Mouse (Mus musculus) embryonic facial prominence, embryonic 12.5 days (tissue): ENCODE data around the gene Akap6. TPM values are rescaled to one million over a fixed set of nuclear protein-coding genes. Genes with fewer than 3 reads are reported as not detected.
A peak's percentile ranks its signal among the peaks of the same experiment; 100 is the strongest.

ENCODE experiments used
- ATAC-seq: fragments of 200-750 bp; cut with Nextera tagmentation; 2 replicates; pipeline ENCODE4 v1.8.0; 2017; ENCODE audit not compliant: insufficient number of reproducible peaks, insufficient read depth, low FRiP score, low TSS enrichment
- H3K27ac ChIP-seq: fragments of 300-500 bp; sonication (generic); 2 replicates; pipeline ENCODE4 v1.5.1; 2016; ENCODE audit warnings: mild to moderate bottlenecking
- H3K27me3 ChIP-seq: fragments of 300-500 bp; sonication (generic); 2 replicates; pipeline ENCODE4 v1.6.1; 2016; ENCODE audit warnings: mild to moderate bottlenecking, moderate library complexity
- H3K36me3 ChIP-seq: fragments of 300-500 bp; sonication (generic); 2 replicates; pipeline ENCODE4 v1.6.1; 2016; ENCODE audit warnings: mild to moderate bottlenecking
- H3K4me1 ChIP-seq: fragments of 300-500 bp; sonication (generic); 2 replicates; pipeline ENCODE4 v1.6.1; 2016
- H3K4me2 ChIP-seq: fragments of 300-500 bp; sonication (generic); replicated peaks from 2 replicates; pipeline ENCODE4 v1.6.1; 2016; ENCODE audit warnings: mild to moderate bottlenecking, moderate library complexity
- H3K4me3 ChIP-seq: fragments of 300-500 bp; sonication (generic); 2 replicates; pipeline ENCODE4 v1.5.1; 2016; ENCODE audit warnings: mild to moderate bottlenecking
- H3K9ac ChIP-seq: fragments of 300-500 bp; sonication (generic); 2 replicates; pipeline ENCODE4 v1.6.1; 2016; ENCODE audit warnings: mild to moderate bottlenecking, moderate library complexity
- H3K9me3 ChIP-seq: fragments of 300-500 bp; sonication (generic); 2 replicates; pipeline ENCODE4 v1.6.1; 2016; ENCODE audit warnings: mild to moderate bottlenecking, moderate library complexity
- WGBS: fragments of 180-500 bp; shearing (Covaris S2); methylation state at CpG from one replicate; pipeline ENCODE4 v1.1.7; 2016; 5-methylcytosine and 5-hydroxymethylcytosine counted together
- polyA plus RNA-seq: library from polyadenylated mRNA; unstranded; fragments of >200 nt; fragmentation: Nextera tagmentation; extraction: Ambion mirVana; gene quantifications from 2 replicates; pipeline ENCODE4 v1.2.1, GENCODE M21; 2016

Akap6 gene
- polyA plus RNA-seq, 1 experiment from 2014 or later: 3.5 TPM

DNA sequence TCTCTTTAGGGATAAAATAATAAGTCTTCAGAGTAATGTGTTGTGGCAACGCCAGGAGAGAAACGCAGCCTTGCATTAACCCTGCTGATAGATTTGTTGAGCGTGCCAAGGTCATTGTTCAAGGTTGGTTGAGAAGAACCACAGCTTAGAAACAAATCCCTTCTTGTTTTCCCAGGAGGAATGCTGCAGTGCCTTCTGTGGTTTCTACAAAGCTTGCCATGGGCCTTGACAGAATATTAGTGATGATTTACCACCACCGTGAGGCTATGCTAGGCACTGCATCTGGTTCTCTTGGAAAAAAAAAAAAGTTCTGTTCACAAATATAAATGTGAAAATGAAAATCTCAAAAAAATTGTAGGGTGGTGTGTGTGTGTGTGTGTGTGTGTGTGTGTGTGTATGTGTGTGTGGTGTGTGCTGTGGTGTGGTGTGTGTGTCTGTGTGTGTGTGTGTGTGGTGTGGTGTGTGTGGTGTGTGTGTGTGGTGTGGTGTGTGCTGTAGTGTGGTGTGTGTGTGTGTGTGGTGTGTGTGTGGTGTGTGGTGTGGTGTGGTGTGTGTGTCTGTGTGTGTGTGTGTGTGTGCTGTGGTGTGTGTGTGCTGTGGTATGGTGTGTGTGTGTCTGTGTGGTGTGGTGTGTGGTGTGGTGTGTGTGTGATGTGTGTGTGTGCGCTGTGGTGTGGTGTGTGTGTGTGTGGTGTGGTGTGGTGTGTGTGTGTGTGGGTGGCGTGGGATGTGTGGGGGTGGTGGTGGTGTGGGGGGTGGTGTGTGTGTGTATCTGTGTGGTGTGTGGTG lies 196.7 kb downstream of the Akap6 start:
- no peaks in the 10 kb centered on the region for H3K27me3 ChIP-seq
- no peak overlapping the region for H3K27ac ChIP-seq
- H3K4me3 ChIP-seq: no peak overlapping the region
- WGBS: 33% methylated on average over 5 of the region's 6 CpGs
- no peak overlapping the region for H3K9ac ChIP-seq
- no peak overlapping the region for H3K4me2 ChIP-seq
- no peaks in the 10 kb centered on the region for H3K9me3 ChIP-seq
- 0 out of 2 replicates have a peak, but pooled peaks have one; percentile 59 for ATAC-seq
- peaks cover 4% of the 10 kb centered on the region; the same call in 1 of the 2 replicates for H3K4me1 ChIP-seq
- no peaks in the 10 kb centered on the region for H3K36me3 ChIP-seq

DNA sequence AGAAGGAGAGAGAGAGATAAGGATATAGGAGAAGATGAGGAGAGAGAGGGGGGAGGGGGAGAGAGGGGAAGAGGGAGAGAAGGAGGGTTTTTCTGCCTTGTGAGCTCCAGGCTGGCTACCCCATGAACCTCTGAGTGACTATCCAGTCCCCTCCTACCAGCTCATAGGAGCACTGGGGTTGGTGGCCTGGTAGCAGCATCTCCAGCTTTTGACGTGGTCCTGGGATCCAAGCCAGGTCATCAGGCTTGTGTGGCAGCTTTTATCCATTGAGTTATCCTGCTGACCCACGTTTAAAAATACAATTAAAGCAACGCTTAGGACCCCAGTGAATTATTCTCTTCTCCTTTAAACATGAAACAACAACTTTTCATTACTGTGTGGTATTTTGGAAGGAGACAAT lies 197.6 kb downstream of the Akap6 start:
- Histone ChIP-seq H3K4me3 (no peak overlapping the region), H3K4me1 (peaks cover 4% of the 10 kb centered on the region; the same call in 1 of the 2 replicates), H3K27me3 (no peaks in the 10 kb centered on the region), H3K27ac (no peak overlapping the region), H3K36me3 (no peaks in the 10 kb centered on the region), H3K9me3 (no peaks in the 10 kb centered on the region), H3K9ac (no peak overlapping the region), H3K4me2 (no peak overlapping the region)
- 66% methylated on average over 3 of the region's 3 CpGs for WGBS
- no peak for ATAC-seq

DNA sequence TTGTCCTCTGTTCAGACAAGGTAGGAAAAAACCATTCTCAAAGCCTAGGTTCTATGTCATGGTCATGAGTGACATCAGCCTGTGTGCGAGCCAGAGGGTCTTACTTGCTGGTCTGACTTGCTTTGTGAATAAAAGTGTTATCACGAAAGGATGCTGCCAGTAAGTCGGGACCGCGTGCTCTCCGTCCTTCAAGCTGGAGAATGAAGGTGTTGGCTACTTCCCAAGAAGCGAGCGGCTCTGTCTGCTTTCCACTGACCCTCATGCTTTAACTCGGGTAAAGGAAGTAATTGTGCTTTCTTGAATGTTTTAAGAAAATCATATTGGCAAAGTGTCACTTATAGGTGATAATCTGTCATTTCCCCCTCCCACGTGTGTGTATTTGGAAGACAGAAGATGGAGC lies 198.9 kb downstream of the Akap6 start:
- H3K4me3 ChIP-seq: no peak overlapping the region
- H3K4me1 ChIP-seq: peaks cover 4% of the 10 kb centered on the region; the same call in 1 of the 2 replicates
- WGBS: 86% methylated on average over 10 of the region's 10 CpGs
- no peak overlapping the region for H3K9ac ChIP-seq
- ATAC-seq: no peak
- H3K9me3 ChIP-seq: no peaks in the 10 kb centered on the region
- no peak overlapping the region for H3K4me2 ChIP-seq
- no peak overlapping the region for H3K27ac ChIP-seq
- H3K27me3 ChIP-seq: no peaks in the 10 kb centered on the region
- no peaks in the 10 kb centered on the region for H3K36me3 ChIP-seq

GRCm38 (mm10) chr12:52904046-52904445 lies 204.9 kb downstream of the Akap6 start:
- Histone ChIP-seq H3K9ac (no peak overlapping the region), H3K4me1 (no peaks in the 10 kb centered on the region), H3K4me3 (no peak overlapping the region), H3K27ac (no peak overlapping the region), H3K27me3 (no peaks in the 10 kb centered on the region), H3K9me3 (no peaks in the 10 kb centered on the region), H3K4me2 (no peak overlapping the region), H3K36me3 (no peaks in the 10 kb centered on the region)
- WGBS: 69% methylated on average over 5 of the region's 5 CpGs
- no peak for ATAC-seq

DNA sequence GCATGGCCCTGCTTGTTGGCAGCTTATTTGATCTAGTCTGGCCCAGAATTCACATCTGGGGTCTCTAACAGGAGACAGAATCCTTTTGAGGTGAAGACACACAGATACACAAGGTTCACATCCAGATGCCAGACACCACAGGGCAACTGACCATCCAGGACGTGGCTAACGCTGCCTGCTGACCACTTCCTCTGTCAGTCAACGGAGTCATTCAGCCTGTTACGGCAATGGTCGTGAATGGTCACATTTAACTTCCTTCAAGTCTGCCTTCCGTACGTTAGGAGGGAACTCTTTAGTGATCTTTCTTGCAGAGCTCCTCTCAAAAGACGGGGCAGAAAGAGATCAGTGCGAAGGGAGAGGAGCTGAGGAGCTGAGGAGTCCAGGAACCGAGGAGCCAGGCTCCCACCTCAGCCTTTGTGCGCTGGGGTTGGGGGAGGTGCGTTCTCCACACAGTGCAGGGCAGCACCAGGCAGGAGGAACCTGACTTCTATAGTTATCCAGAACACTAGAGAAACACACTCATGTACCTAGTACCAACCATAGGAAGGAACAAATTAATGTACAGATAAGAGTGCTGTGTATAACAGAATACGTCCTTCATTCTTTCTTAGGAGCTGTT lies 209.4 kb downstream of the Akap6 start:
- 52% methylated on average over 13 of the region's 13 CpGs for WGBS
- Histone ChIP-seq H3K36me3 (no peaks in the 10 kb centered on the region), H3K4me1 (0 out of 2 replicates have a peak, but pooled peaks cover 3% of the 10 kb centered on the region), H3K9me3 (no peaks in the 10 kb centered on the region), H3K9ac (no peak overlapping the region), H3K4me2 (no peak overlapping the region), H3K27ac (no peak overlapping the region), H3K27me3 (no peaks in the 10 kb centered on the region), H3K4me3 (no peak overlapping the region)
- no peak for ATAC-seq

DNA sequence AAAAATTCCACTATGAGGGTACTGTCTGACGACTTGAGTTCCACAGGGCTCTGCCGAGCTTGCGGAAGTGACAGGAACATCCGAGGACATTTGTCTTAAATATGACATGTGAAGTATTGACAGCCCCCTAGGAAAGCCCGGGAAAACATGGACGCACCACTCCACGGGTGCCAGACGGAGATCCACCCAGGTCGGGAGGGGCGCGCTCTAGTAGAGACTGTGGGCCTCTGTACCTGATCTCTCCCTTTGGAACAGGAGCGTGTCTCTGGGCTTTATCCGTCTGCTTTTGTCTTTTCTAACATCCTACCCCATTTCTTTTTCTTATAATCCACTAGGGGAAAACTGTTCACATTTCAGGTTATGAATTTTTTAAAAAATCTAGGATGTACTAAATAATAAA lies 211.2 kb downstream of the Akap6 start:
- Histone ChIP-seq H3K4me2 (no peak overlapping the region), H3K27me3 (no peaks in the 10 kb centered on the region), H3K9me3 (no peaks in the 10 kb centered on the region), H3K4me3 (no peak overlapping the region), H3K27ac (no peak overlapping the region), H3K9ac (no peak overlapping the region), H3K4me1 (0 out of 2 replicates have a peak, but pooled peaks cover 3% of the 10 kb centered on the region), H3K36me3 (no peaks in the 10 kb centered on the region)
- WGBS: 81% methylated on average over 13 of the region's 13 CpGs
- no peak for ATAC-seq

DNA sequence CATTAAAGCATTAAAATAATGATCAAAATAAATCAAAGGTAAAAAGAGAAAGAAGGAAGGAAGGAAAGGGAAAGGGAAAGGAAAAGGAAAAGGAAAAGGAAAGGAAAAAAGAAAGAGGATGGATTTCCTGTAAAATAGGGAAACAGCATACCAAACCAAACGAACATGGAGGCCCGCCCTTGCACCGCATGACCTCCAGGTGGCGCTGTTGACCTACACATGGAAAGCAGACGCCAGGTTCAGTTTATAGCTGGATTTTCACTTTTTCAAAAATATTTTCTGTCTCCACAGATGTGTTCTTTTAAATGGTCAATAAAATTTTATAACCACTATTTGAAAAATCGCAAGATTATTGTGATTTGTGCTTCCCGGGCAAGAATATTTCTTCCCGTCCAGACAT lies 211.6 kb downstream of the Akap6 start:
- no peaks in the 10 kb centered on the region for H3K9me3 ChIP-seq
- no peak overlapping the region for H3K27ac ChIP-seq
- no peak overlapping the region for H3K4me3 ChIP-seq
- H3K9ac ChIP-seq: no peak overlapping the region
- WGBS: 21% methylated on average over 8 of the region's 8 CpGs
- no peaks in the 10 kb centered on the region for H3K36me3 ChIP-seq
- ATAC-seq: no peak
- H3K27me3 ChIP-seq: no peaks in the 10 kb centered on the region
- H3K4me2 ChIP-seq: no peak overlapping the region
- H3K4me1 ChIP-seq: 0 out of 2 replicates have a peak, but pooled peaks cover 3% of the 10 kb centered on the region

GRCm38 (mm10) chr12:52918939-52919338 lies 219.8 kb downstream of the Akap6 start:
- ATAC-seq: no peak
- H3K9ac ChIP-seq: no peak overlapping the region
- H3K9me3 ChIP-seq: no peaks in the 10 kb centered on the region
- H3K27me3 ChIP-seq: no peaks in the 10 kb centered on the region
- 27% methylated on average over 11 of the region's 11 CpGs for WGBS
- H3K4me1 ChIP-seq: no peaks in the 10 kb centered on the region
- no peak overlapping the region for H3K4me2 ChIP-seq
- H3K27ac ChIP-seq: no peak overlapping the region
- no peaks in the 10 kb centered on the region for H3K36me3 ChIP-seq
- H3K4me3 ChIP-seq: no peak overlapping the region

DNA sequence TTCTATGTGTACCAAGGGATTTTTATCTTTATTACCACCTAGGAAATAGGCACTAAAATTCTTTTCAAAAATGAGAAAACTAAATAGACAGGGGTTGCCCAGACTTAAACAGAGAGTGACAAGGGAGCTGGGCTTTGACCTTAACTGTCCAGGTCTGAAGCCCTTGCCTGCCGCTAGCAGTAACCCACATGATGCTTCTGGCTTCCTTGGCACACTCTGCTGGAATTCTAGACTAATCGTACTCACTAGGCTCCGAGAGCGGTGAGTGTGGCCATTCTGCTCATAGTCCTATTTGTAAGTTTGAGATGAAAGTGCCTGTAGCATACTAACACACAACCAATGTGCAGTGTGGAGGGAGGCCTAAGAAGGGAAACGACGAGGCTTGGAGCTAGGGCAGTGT lies 223.3 kb downstream of the Akap6 start:
- no peak overlapping the region for H3K4me2 ChIP-seq
- H3K9me3 ChIP-seq: no peaks in the 10 kb centered on the region
- ATAC-seq: no peak
- no peak overlapping the region for H3K4me3 ChIP-seq
- 87% methylated on average over 6 of the region's 6 CpGs for WGBS
- H3K4me1 ChIP-seq: no peaks in the 10 kb centered on the region
- H3K36me3 ChIP-seq: no peaks in the 10 kb centered on the region
- H3K9ac ChIP-seq: no peak overlapping the region
- no peaks in the 10 kb centered on the region for H3K27me3 ChIP-seq
- no peak overlapping the region for H3K27ac ChIP-seq

DNA sequence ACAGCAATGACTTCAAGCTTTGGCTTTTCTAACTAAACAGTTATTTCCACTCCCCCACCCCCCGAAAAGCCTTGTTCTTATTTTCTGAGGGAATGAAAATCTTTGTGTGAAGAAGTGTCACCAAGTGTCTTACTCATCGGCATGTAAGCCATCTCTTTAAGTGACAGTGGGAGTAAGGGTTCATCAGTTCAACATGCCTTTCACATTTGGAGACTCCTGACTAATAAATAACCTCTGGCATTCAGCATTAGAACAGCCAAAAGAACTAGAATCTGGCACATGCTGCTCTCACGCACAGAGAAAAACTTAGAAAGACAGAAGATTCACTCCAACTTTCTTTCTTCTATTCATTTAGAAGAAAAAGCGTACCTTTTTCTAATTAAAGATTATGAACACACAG lies 226.3 kb downstream of the Akap6 start:
- H3K36me3 ChIP-seq: no peaks in the 10 kb centered on the region
- no peak overlapping the region for H3K4me3 ChIP-seq
- no peaks in the 10 kb centered on the region for H3K4me1 ChIP-seq
- ATAC-seq: no peak
- WGBS: 72% methylated on average over 4 of the region's 4 CpGs
- no peak overlapping the region for H3K9ac ChIP-seq
- no peaks in the 10 kb centered on the region for H3K27me3 ChIP-seq
- H3K9me3 ChIP-seq: no peaks in the 10 kb centered on the region
- H3K4me2 ChIP-seq: no peak overlapping the region
- H3K27ac ChIP-seq: no peak overlapping the region

DNA sequence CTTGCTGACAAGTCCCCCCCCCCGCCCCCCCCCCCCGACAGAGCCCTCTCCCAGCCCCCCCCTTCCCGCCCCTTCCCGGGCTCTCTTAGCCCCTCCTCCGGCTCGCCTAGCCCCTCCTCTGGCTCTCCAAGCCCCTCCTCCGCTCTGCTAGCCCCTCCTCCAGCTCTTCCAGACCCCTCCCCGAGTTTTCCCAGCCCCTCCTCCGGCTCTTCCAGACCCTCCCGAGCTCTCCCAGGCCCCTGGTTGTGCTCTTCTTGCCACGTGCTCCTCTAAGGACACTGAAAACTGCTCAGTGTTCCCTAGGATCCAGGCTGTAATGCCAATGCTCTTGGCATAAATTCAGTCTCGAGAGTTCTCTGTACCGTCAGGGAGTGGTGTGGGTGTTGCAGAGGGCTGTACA lies 234.6 kb downstream of the Akap6 start:
- no peak overlapping the region for H3K27ac ChIP-seq
- H3K4me2 ChIP-seq: no peak overlapping the region
- H3K4me1 ChIP-seq: no peaks in the 10 kb centered on the region
- H3K4me3 ChIP-seq: no peak overlapping the region
- no peaks in the 10 kb centered on the region for H3K9me3 ChIP-seq
- ATAC-seq: no peak
- no peak overlapping the region for H3K9ac ChIP-seq
- no peaks in the 10 kb centered on the region for H3K27me3 ChIP-seq
- WGBS: 69% methylated on average over 7 of the region's 13 CpGs
- no peaks in the 10 kb centered on the region for H3K36me3 ChIP-seq

- no peaks in the 10 kb centered on the region for H3K9me3 ChIP-seq
- H3K4me3 ChIP-seq: no peak overlapping the region
- H3K4me1 ChIP-seq: peaks cover 5% of the 10 kb centered on the region; the same call in 1 of the 2 replicates
- 91% methylated on average over 3 of the region's 3 CpGs for WGBS
- H3K27ac ChIP-seq: no peak overlapping the region
- no peak for ATAC-seq
- no peaks in the 10 kb centered on the region for H3K27me3 ChIP-seq
- H3K9ac ChIP-seq: no peak overlapping the region
- no peaks in the 10 kb centered on the region for H3K36me3 ChIP-seq
- H3K4me2 ChIP-seq: no peak overlapping the region
Measured at GRCm38 (mm10) chr12:52934989-52935388, 235.8 kb downstream of the Akap6 start.
